Mouse (Mus musculus): Measurements from ENCODE around the gene Mt4.

Mt4 gene

DNA sequence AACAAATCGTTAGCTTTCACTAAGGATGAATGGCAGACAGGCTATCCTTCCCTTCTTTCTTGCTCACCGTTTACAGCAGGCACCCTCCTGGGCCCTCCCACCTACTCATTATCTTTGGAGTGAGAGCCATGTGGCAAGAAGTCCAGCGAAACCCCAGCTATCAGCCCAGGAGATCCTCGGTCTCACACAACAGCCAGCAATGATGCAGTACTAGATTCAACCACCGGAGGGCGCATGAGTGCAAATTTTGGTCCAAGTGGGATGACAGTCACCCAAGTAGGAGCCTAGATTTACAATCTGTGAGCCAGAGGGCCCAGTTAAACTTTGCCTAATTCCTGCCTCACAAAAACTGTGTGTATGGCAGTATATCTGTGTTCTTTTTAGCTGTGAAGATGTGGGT is 30.2 kb downstream of the Mt4 start:
- ChIA-PET POLR2A (interaction anchor here in 3 of 4 experiments (0.7 to 25.9 kb wide), 23 partner anchors 9 to 69 kb away, joined by 3 to 1078 read pairs (median 8); partner anchors contain the start of genes Mt1 (in 3 of the 3), Bbs2 (in 1 of the 3) and Nup93 (in 1 of the 3)), CTCF (interaction anchor here (0.6 to 3.7 kb wide), 47 partner anchors 8 to 1136 kb away, joined by 3 to 39 read pairs (median 4); partner anchors contain the start of genes Mt1 (in 2 of the 4), Bbs2 (in 1 of the 4), Mt3 (in 1 of the 4) and Nup93 (in 1 of the 4))

DNA sequence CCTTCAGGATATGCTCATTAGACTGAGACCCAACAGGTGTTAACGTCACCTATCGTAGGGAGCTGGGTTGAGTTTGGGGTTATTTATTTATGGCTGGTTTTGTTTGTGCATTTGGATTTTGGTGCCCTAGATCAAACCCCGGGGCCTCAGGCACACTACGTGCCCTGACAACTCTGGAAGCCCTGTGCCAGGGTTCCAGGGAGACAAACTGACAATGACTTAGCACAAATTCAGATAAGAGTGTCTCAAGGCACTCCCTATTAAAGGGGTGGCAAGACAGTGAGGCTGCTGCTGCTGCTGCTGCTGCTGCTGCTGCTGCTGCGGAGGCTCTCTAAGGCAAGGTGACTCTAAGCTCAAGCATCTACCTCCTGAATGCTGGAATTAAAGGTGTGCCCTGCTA is 32.5 kb downstream of the Mt4 start:
- POLR2A ChIA-PET, result interaction anchor here (0.6 to 25.9 kb wide), 20 partner anchors 9 to 136 kb away, joined by 3 to 1078 read pairs (median 6); partner anchors contain the start of genes Bbs2 (in 3 of the 4), Mt1 (in 3 of the 4) and Nup93 (in 2 of the 4)
- CTCF ChIA-PET, result interaction anchor here (0.7 to 1.8 kb wide), 8 partner anchors 10 to 48 kb away, joined by 3 to 8 read pairs (median 4); partner anchors contain the start of gene Mt1 (in 1 of the 4)

DNA sequence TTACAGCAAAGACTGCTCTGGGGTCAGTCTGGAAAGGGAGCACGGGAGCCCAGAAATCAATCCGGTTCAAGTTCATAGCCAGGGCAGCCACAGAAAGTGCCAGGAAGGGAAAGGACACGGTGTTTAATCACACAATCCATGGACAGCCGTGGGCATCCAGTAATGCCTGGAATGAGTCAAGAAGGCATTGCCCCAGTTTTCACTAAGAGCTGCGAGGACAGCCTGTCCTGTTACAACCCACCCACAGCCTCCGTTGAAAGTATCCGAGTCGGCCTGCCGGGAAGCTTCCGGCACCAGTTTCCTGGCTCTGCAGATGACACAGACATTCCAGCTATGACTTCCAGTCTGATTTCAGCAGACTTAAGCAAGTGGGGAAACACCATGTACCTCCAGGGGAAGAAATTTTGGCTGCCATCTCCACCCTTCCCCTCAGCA is 34.3 kb downstream of the Mt4 start:
- POLR2A ChIA-PET, result interaction anchor here (0.6 to 25.9 kb wide), 28 partner anchors 9 to 138 kb away, joined by 3 to 1078 read pairs (median 8); partner anchors contain the start of genes Bbs2 (in 2 of the 4), Mt1 (in 1 of the 4) and Nup93 (in 1 of the 4)
- CTCF ChIA-PET, result interaction anchor here in 3 of 4 experiments (0.9 to 7.0 kb wide), 5 partner anchors 10 to 35 kb away, joined by 4 to 95 read pairs (median 5); no protein-coding TSS in a partner anchor

DNA sequence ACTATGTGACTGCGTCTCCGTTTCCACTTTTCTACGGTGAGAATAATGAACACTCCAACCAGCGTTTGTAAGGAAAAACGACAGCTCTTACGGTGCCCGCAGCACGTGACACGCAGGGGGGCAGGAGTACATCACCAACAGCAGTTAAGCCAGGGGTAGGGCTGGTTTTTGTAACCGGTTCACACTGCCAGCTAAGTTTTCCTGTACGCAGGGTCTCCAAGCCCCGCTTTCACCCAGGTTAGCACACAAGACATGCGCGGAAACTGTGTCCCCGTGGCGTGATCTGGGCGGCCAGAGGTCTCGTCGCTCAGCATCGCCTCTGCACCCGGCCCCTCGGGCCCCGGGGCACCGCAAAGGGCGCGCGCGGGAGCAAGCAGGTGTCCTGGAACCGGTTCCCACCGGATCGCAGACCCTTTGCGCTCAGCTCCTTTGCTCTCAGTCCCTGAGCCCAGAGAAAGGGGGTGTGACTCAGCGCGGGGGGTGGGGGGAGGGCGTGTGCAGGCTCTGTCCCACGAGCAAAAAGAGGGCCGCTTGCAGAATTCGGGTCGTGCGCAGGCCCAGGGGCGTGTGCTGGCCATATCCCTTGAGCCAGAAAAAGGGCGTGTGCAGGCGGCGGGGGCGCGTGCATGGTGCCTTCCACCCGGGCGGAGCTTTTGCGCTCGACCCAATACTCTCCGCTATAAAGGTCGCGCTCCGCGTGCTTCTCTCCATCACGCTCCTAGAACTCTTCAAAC is 35.2 kb downstream of the Mt4 start, which contains the start of gene Mt2:
Mt2 (plus strand) TSS at position 590 of the 734 bp plus-strand sequence.
- POLR2A ChIA-PET, result interaction anchor here (0.5 to 25.9 kb wide), 65 partner anchors 8 to 1449 kb away, joined by 3 to 1078 read pairs (median 4); partner anchors contain the start of genes Bbs2 (in 3 of the 4), Nup93 (in 3 of the 4), Gnao1 (in 1 of the 4) and Mt1 (in 1 of the 4)
- CTCF ChIA-PET, result interaction anchor here (0.5 to 7.0 kb wide), 11 partner anchors 9 to 941 kb away, joined by 3 to 95 read pairs (median 4); partner anchors contain the start of gene Amfr (in 1 of the 4)

DNA sequence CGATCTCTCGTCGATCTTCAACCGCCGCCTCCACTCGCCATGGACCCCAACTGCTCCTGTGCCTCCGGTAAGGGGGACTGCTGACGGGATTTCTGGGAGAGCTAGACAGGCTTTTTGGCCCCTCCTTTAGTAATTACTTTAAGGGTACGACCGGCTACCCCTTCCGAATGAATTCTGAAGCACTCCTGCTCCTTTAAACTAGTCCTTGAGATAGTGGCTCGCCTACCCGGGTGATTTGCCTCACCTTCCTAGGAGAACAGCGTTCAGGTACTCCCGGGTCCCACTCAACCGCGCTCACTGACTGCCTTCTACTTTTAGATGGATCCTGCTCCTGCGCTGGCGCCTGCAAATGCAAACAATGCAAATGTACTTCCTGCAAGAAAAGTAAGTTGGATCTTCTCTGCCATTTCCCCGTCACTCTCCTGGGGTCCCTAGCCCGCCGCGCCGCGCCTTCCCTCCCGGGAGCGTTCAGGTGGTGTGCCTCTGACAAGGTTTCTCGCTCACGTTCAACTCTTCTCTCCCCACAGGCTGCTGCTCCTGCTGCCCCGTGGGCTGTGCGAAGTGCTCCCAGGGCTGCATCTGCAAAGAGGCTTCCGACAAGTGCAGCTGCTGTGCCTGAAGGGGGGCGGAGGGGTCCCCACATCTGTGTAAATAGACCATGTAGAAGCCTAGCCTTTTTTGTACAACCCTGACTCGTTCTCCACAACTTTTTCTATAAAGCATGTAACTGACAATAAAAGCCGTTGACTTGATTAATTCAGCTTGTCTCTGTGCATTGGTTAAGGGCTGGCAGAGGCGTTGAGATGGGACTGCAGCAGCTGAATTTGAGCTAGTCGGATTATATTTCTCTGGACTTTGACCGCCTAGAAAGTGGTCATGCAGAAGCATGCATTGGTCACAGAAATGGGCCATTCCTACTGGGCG is 36.1 kb downstream of the Mt4 start:
- CTCF ChIA-PET, result interaction anchor here (0.6 to 7.0 kb wide), 13 partner anchors 10 to 241 kb away, joined by 3 to 95 read pairs (median 4); no protein-coding TSS in a partner anchor

DNA sequence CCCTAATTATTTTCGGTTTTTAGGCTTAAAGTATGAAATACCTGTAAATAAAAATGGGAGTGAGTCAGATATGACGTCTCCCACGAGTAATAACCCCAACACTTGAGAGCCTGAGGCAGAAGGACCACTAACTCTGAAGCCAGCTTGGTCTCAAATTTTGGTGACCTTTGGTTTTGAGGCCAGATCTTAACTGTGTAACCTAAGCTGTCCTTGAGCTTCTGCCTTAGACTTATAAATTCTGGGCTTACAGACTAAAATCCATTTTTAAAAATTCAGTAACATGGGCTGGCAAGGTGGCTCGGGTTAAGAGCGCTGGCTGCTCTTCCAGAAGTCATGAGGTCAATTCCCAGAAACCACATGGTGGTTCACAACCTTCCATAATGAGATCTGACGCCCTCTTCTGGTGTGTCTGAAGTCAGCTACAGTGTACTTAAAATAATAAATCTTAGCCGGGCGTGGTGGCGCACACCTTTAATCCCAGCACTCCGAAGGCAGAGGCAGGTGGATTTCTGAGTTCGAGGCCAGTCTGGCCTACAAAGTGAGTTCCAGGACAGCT is 36.9 kb downstream of the Mt4 start:
- ChIA-PET POLR2A (interaction anchor here (0.6 to 25.9 kb wide), 26 partner anchors 10 to 908 kb away, joined by 3 to 1078 read pairs (median 5); partner anchors contain the start of genes Nup93 (in 2 of the 4), Bbs2 (in 1 of the 4) and Mt1 (in 1 of the 4)), CTCF (interaction anchor here (0.6 to 7.0 kb wide), 9 partner anchors 10 to 39 kb away, joined by 3 to 95 read pairs (median 3); no protein-coding TSS in a partner anchor)

More for the DNA sequence above, 36.1 kb downstream of the Mt4 start:
- POLR2A ChIA-PET, result interaction anchor here (0.6 to 25.9 kb wide), 54 partner anchors 7 to 1449 kb away, joined by 3 to 1078 read pairs (median 5); partner anchors contain the start of genes Nup93 (in 3 of the 4), Bbs2 (in 2 of the 4) and Mt1 (in 1 of the 4)

DNA sequence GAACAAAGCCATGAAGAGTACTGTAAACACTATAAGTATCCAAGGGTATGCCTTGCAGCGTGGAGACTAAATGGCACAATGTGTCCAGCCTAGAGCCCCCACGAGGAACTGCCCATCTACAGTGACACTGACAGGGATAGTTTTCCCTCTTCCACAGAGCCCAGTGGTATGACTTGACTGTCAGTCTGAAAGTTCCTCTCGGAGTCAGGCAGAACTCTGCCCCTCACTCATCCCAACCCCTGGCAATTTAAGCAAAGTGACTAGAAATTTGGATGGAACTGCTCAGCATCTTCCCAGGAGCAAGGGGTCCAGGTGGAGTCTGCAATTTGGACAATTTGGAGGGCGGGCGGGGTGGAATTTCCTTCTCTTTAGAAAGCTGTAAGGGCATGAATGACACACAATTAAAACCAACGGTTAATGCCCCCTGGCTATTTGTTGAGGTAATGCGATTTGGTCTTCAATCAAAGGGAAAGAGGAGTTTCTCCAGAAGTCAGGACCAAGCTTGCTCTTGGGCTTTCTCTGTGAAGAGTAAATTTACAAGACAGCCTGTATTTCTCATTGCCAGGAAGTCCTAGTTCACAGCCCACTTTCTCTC is 37.7 kb downstream of the Mt4 start:
- CTCF ChIA-PET, result interaction anchor here (0.6 to 7.0 kb wide), 7 partner anchors 11 to 25 kb away, joined by 3 to 95 read pairs (median 4); no protein-coding TSS in a partner anchor
- POLR2A ChIA-PET, result interaction anchor here (0.7 to 25.9 kb wide), 26 partner anchors 8 to 733 kb away, joined by 3 to 1078 read pairs (median 5); partner anchors contain the start of genes Nup93 (in 3 of the 4), Bbs2 (in 2 of the 4), Mt1 (in 1 of the 4) and Mt4 (in 1 of the 4)

DNA sequence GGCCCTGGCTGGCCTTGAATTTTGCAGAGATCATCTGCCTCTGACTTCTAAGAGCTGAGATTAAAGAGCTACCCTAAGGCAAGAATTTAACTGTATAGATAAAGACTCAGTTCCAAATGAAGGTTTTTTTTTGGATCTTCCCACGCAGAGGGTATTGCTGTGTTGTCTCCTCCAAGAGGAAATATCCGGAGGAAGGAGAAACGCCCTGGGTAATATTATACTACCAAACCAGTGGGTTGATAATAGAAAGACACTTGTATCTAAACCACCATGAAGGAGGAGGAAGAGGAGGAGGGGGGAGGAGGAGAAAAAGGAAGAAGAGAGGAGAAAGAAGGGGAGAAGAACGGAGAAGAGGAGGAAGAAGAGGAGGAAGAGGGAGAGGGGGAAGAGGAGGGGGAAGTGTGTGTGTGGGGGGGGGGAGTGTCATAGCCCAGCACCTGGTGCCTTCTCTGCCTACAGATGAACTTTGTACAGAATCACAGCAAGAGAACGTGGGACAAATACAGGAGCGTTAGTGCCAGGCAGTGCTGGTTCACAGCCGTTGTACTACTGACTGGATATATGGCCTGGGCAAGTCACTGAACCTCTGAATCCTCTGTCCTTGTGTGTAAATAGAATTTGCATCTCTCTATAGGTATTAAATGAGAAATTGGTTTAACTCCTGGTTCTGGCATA is 40.9 kb downstream of the Mt4 start:
- ChIA-PET CTCF (interaction anchor here in 1 of 4 experiments (1.1 to 1.8 kb wide), 4 partner anchors 9 to 14 kb away, joined by 4 to 12 read pairs (median 7); no protein-coding TSS in a partner anchor), POLR2A (interaction anchor here (0.7 to 25.9 kb wide), 29 partner anchors 5 to 180 kb away, joined by 3 to 1078 read pairs (median 6); partner anchors contain the start of genes Nup93 (in 2 of the 4), Mt1 (in 1 of the 4), Mt2 (in 1 of the 4) and Mt3 (in 1 of the 4))

DNA sequence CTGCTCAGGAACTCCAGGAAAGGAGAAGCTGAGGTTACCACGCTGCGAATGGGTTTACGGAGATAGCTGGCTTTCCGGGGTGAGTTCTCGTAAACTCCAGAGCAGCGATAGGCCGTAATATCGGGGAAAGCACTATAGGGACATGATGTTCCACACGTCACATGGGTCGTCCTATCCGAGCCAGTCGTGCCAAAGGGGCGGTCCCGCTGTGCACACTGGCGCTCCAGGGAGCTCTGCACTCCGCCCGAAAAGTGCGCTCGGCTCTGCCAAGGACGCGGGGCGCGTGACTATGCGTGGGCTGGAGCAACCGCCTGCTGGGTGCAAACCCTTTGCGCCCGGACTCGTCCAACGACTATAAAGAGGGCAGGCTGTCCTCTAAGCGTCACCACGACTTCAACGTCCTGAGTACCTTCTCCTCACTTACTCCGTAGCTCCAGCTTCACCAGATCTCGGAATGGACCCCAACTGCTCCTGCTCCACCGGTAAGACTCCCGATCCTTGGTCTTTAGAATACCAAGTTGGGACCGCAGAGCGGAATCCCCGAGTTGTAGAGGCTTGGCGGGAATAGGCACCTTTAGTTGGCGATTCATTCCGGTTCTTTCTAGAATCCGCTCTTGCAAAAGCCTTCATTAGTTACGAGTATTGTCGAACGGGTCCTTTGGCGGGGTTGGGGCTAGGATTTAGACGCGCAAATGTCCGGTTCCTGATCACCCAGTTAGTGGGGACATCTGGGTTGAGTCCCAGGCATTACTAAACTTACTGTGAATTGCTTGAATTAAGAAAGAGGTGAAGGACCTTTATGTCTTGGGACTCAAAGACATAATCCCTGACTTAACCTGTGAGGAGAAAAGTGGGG is 42.1 kb downstream of the Mt4 start, which contains the start of gene Mt1:
Mt1 (plus strand) TSS at position 226 of the 856 bp plus-strand sequence.
- CTCF ChIA-PET, result interaction anchor here in 3 of 4 experiments (0.6 to 1.8 kb wide), 13 partner anchors 8 to 35 kb away, joined by 3 to 12 read pairs (median 4); partner anchors contain the start of gene Nup93 (in 1 of the 3)
- POLR2A ChIA-PET, result interaction anchor here (0.6 to 25.9 kb wide), 51 partner anchors 6 to 737 kb away, joined by 3 to 1078 read pairs (median 4); partner anchors contain the start of genes Mt2 (in 2 of the 4), Nup93 (in 2 of the 4), Bbs2 (in 1 of the 4) and Fam192a (in 1 of the 4)

DNA sequence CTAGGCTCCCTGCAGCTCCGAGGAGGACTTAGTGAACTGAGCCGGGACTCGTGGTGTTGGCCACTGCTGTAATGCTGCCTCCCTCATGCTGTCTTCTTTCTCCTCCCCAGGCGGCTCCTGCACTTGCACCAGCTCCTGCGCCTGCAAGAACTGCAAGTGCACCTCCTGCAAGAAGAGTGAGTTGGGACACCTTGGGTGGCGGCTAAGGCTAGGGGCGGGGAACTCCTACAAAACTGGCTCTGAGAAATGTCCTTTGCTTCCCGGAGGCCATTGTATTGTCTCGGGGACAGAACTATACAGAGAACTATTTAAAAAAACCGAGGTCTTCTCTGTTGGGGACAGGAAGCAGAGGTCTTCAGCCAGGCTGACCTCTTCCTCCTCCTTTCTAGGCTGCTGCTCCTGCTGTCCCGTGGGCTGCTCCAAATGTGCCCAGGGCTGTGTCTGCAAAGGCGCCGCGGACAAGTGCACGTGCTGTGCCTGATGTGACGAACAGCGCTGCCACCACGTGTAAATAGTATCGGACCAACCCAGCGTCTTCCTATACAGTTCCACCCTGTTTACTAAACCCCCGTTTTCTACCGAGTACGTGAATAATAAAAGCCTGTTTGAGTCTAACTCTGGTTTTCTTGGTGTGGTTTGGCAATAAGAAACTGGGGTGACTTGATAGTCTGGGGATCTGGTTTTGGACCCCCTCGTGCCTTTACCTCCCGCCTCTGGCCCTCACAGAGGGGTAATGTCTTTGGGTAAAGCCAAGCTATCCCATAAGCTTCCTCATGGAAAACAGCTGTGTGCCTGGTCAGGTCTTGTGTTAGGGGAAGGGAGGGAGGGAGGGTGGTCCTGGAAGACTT is 42.9 kb downstream of the Mt4 start:
- ChIA-PET POLR2A (interaction anchor here (0.6 to 25.9 kb wide), 31 partner anchors 7 to 1454 kb away, joined by 3 to 1078 read pairs (median 5); partner anchors contain the start of genes Mt2 (in 3 of the 4), Nup93 (in 2 of the 4), Bbs2 (in 1 of the 4) and Mt1 (in 1 of the 4)), CTCF (interaction anchor here in 2 of 4 experiments (0.6 to 1.8 kb wide), 6 partner anchors 7 to 401 kb away, joined by 3 to 10 read pairs (median 4); partner anchors contain the start of gene Nup93 (in 1 of the 2))

DNA sequence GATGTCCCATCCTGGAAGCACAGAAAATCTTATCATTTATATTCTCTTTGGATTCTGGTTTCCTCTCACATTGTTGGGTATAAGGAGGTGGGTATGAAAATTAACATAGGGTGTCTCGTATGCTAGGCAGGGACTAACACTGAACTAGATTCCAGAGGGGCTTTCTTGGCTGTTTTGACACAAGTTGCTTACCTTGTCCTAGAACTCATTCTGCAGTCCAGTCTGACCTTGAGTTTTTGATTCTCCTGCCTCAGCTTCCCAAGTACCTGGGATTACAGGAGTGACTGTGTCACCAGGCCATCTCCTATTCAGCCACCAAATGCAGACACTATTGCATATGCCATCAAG is 43.5 kb downstream of the Mt4 start:
- CTCF ChIA-PET, result interaction anchor here in 3 of 4 experiments (0.6 to 0.9 kb wide), 3 partner anchors 9 to 401 kb away, joined by 3 to 4 read pairs (median 4); partner anchors contain the start of gene Mt2 (in 1 of the 3)

DNA sequence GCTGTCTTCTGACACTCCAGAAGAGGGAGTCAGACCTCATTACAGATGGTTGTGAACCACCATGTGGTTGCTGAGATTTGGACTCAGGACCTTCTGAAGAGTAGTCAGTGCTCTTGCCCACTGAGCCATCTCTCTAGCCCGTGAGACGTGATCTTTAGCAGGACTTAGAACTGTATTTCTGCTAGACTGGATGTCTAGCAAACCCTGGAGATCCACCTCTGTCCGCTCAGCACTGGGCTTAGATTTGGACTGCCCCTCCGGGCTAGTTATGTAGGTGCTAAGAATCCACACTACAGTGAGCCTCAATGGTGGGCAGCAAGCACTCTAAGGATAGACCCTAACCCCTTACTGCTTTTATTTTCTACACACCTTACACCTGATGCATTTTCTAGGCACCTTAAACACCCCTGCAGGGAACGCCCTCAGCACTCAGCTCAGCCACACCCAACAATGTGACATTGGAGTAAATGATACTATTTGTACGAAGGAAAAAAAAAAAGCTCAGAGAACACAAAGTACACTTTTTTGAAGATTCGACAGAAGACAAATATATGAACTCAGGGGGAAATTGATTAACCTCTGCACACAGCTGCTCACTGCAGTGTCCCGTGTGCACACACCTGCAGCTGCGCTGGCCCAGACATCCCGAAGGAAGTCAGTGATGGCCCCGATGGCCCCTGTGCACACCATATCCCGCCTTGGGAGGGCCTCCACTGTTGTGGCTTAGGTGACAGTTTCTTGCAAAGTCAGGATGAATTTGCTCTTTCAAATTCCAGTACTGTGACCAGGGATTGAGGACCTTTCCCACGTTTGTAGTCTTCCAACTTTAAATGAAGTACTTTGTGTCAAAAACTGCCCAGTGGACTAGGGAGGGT is 45.3 kb downstream of the Mt4 start:
- ChIA-PET CTCF (interaction anchor here (0.8 to 5.7 kb wide), 11 partner anchors 8 to 82 kb away, joined by 3 to 95 read pairs (median 6); partner anchors contain the start of gene Mt2 (in 1 of the 4)), POLR2A (interaction anchor here (0.5 to 25.9 kb wide), 27 partner anchors 5 to 740 kb away, joined by 3 to 1078 read pairs (median 8); partner anchors contain the start of genes Mt2 (in 4 of the 4), Nup93 (in 3 of the 4), Mt1 (in 2 of the 4) and Bbs2 (in 1 of the 4))

More for the DNA sequence above, 43.5 kb downstream of the Mt4 start:
- POLR2A ChIA-PET, result interaction anchor here (0.6 to 25.9 kb wide), 12 partner anchors 7 to 1455 kb away, joined by 3 to 1078 read pairs (median 10); partner anchors contain the start of genes Mt2 (in 4 of the 4), Mt1 (in 1 of the 4) and Nup93 (in 1 of the 4)
